Mouse (Mus musculus) embryonic facial prominence, embryonic 11.5 days (tissue): ENCODE measurements at regions not wholly inside any gene's neighbourhood (a gene's known extent, or its start where the extent isn't known, plus 50 kb on each side); places are given as distances from the start of the nearest gene placed in this dataset.
"Not testable (repeated sequence)": the region's sequence is repeated elsewhere in the genome, so short reads cannot be mapped to it uniquely, and the experiment has no call there.

Experiments
- ATAC-seq: fragments of 200-750 bp; cut with Nextera tagmentation; replicated peaks from 2 replicates; pipeline ENCODE4 v1.8.0; 2017; ENCODE audit warnings: low read depth; ENCODE audit not compliant: insufficient number of reproducible peaks, low FRiP score, low TSS enrichment
- DNase-seq: peaks from one replicate; pipeline ENCODE4 v3.0.0-alpha.2; 2015; ENCODE audit warnings: low spot score
- H3K27ac ChIP-seq: fragments of 300-500 bp; sonication (generic); replicated peaks from 2 replicates; pipeline ENCODE4 v1.5.1; 2014; ENCODE audit warnings: mild to moderate bottlenecking, low read depth, low read length, control low read depth
- H3K27me3 ChIP-seq: fragments of 300-500 bp; sonication (generic); 2 replicates; pipeline ENCODE4 v1.6.1; 2014; ENCODE audit warnings: mild to moderate bottlenecking, low read length, moderate library complexity, mixed read lengths; ENCODE audit not compliant: control insufficient read depth, insufficient read depth
- H3K36me3 ChIP-seq: fragments of 300-500 bp; sonication (generic); replicated peaks from 2 replicates; pipeline ENCODE4 v1.6.1; 2014; ENCODE audit warnings: low read depth, mild to moderate bottlenecking, low read length, moderate library complexity, mixed read lengths; ENCODE audit not compliant: control insufficient read depth, insufficient read depth
- H3K4me1 ChIP-seq: fragments of 300-500 bp; sonication (generic); 2 replicates; pipeline ENCODE4 v1.6.1; 2014; ENCODE audit warnings: low read length, mixed read lengths; ENCODE audit not compliant: control insufficient read depth, insufficient read depth
- H3K4me2 ChIP-seq: fragments of 300-500 bp; sonication (generic); 2 replicates; pipeline ENCODE4 v1.6.1; 2014; ENCODE audit warnings: low read depth, mild to moderate bottlenecking, control low read depth, low read length, moderate library complexity
- H3K4me3 ChIP-seq: fragments of 300-500 bp; sonication (generic); 2 replicates; pipeline ENCODE4 v1.5.1; 2014; ENCODE audit warnings: low read depth, low read length, control low read depth
- H3K9ac ChIP-seq: fragments of 300-500 bp; sonication (generic); replicated peaks from 2 replicates; pipeline ENCODE4 v1.6.1; 2014; ENCODE audit warnings: mild to moderate bottlenecking, control low read depth, low read length
- H3K9me3 ChIP-seq: fragments of 300-500 bp; sonication (generic); replicated peaks from 2 replicates; pipeline ENCODE4 v1.6.1; 2016; ENCODE audit warnings: mild to moderate bottlenecking, low read length, inconsistent platforms, mixed read lengths; ENCODE audit not compliant: control insufficient read depth
- WGBS: fragments of 180-500 bp; shearing (Covaris S2); extraction: QIAGEN DNeasy Blood & Tissue Kit; methylation state at CpG from one replicate; pipeline ENCODE4 v1.1.7; 2014; 5-methylcytosine and 5-hydroxymethylcytosine counted together

- Histone ChIP-seq H3K4me2 (no peak overlapping the region), H3K27ac (no peak overlapping the region), H3K36me3 (no peaks in the 10 kb centered on the region), H3K9me3 (no peaks in the 10 kb centered on the region), H3K4me3 (no peak overlapping the region), H3K27me3 (no peaks in the 10 kb centered on the region), H3K4me1 (no peaks in the 10 kb centered on the region), H3K9ac (no peak overlapping the region)
- 67% methylated on average over 3 of the region's 3 CpGs for WGBS
- no peak for ATAC-seq
- DNase-seq = no peak
Measured at GRCm38 (mm10) chr15:3909471-3909870, 69.9 kb downstream of the Fbxo4 start.

- Histone ChIP-seq H3K4me1 (no peaks in the 10 kb centered on the region), H3K9me3 (no peaks in the 10 kb centered on the region), H3K36me3 (no peaks in the 10 kb centered on the region), H3K4me2 (no peak overlapping the region), H3K27me3 (no peaks in the 10 kb centered on the region), H3K27ac (no peak overlapping the region), H3K4me3 (no peak overlapping the region), H3K9ac (no peak overlapping the region)
- WGBS = 18% methylated on average over 2 of the region's 2 CpGs
- ATAC-seq (no peak), DNase-seq (peak; percentile 49)
Measured at GRCm38 (mm10) chr15:3908721-3909120, 70.7 kb downstream of the Fbxo4 start.

GRCm38 (mm10) chr15:3905548-3905947 is 73.8 kb downstream of the Fbxo4 start:
- Histone ChIP-seq H3K27me3 (no peaks in the 10 kb centered on the region), H3K4me3 (no peak overlapping the region), H3K4me1 (no peaks in the 10 kb centered on the region), H3K4me2 (no peak overlapping the region), H3K9me3 (no peaks in the 10 kb centered on the region), H3K36me3 (no peaks in the 10 kb centered on the region), H3K9ac (no peak overlapping the region), H3K27ac (no peak overlapping the region)
- DNase-seq (no peak), ATAC-seq (no peak)
- 53% methylated on average over 2 of the region's 2 CpGs for WGBS

- Histone ChIP-seq H3K36me3 (no peaks in the 10 kb centered on the region), H3K4me3 (no peak overlapping the region), H3K9me3 (no peaks in the 10 kb centered on the region), H3K27me3 (no peaks in the 10 kb centered on the region), H3K27ac (no peak overlapping the region), H3K4me1 (no peaks in the 10 kb centered on the region), H3K9ac (no peak overlapping the region), H3K4me2 (no peak overlapping the region)
- DNase-seq = no peak
- no peak for ATAC-seq
- WGBS = 50% methylated on average over 2 of the region's 2 CpGs
Measured at GRCm38 (mm10) chr15:3878429-3878828, 100.9 kb downstream of the Fbxo4 start.

GRCm38 (mm10) chr15:3877506-3877905 is 101.9 kb downstream of the Fbxo4 start:
- H3K36me3 ChIP-seq = no peaks in the 10 kb centered on the region
- no peak overlapping the region for H3K27ac ChIP-seq
- no peak overlapping the region for H3K9ac ChIP-seq
- no peaks in the 10 kb centered on the region for H3K27me3 ChIP-seq
- H3K4me1 ChIP-seq = no peaks in the 10 kb centered on the region
- no peak overlapping the region for H3K4me3 ChIP-seq
- H3K9me3 ChIP-seq = no peaks in the 10 kb centered on the region
- WGBS = 28% methylated on average over 3 of the region's 3 CpGs
- ATAC-seq = no peak
- no peak overlapping the region for H3K4me2 ChIP-seq
- peak; percentile 26 for DNase-seq

- not testable (repeated sequence) for H3K9me3 ChIP-seq, H3K27me3 ChIP-seq, ATAC-seq, DNase-seq, H3K4me2 ChIP-seq, H3K27ac ChIP-seq, H3K4me3 ChIP-seq, H3K4me1 ChIP-seq, H3K9ac ChIP-seq, H3K36me3 ChIP-seq
- 85% methylated on average over 5 of the region's 7 CpGs for WGBS
Measured at GRCm38 (mm10) chr15:3875210-3875861, 104.0 kb downstream of the Fbxo4 start.

GRCm38 (mm10) chr15:3831802-3832201 is 147.6 kb downstream of the Fbxo4 start:
- no peak overlapping the region for H3K4me3 ChIP-seq
- H3K4me1 ChIP-seq = no peaks in the 10 kb centered on the region
- H3K4me2 ChIP-seq = no peak overlapping the region
- DNase-seq (no peak), ATAC-seq (no peak)
- no peaks in the 10 kb centered on the region for H3K27me3 ChIP-seq
- 81% methylated on average over 4 of the region's 4 CpGs for WGBS
- no peak overlapping the region for H3K9ac ChIP-seq
- no peaks in the 10 kb centered on the region for H3K9me3 ChIP-seq
- no peak overlapping the region for H3K27ac ChIP-seq
- H3K36me3 ChIP-seq = no peaks in the 10 kb centered on the region

GRCm38 (mm10) chr15:3805430-3805829 is 173.9 kb downstream of the Fbxo4 start:
- no peaks in the 10 kb centered on the region for H3K27me3 ChIP-seq
- H3K4me1 ChIP-seq = no peaks in the 10 kb centered on the region
- H3K36me3 ChIP-seq = no peaks in the 10 kb centered on the region
- H3K27ac ChIP-seq = no peak overlapping the region
- no peak for DNase-seq
- ATAC-seq = no peak
- WGBS = 85% methylated on average over 2 of the region's 2 CpGs
- H3K4me3 ChIP-seq = no peak overlapping the region
- no peaks in the 10 kb centered on the region for H3K9me3 ChIP-seq
- no peak overlapping the region for H3K9ac ChIP-seq
- H3K4me2 ChIP-seq = no peak overlapping the region
